Mouse (Mus musculus) lung, embryonic 16.5 days (tissue): ENCODE measurements at regions not wholly inside any gene's neighbourhood (a gene's known extent, or its start where the extent isn't known, plus 50 kb on each side); places are given as distances from the start of the nearest gene placed in this dataset.

Source experiments
- ATAC-seq: fragments of 200-750 bp; cut with Nextera tagmentation; 2 replicates; pipeline ENCODE4 v1.8.0; 2017; ENCODE audit warnings: low read depth, mild to moderate bottlenecking, moderate library complexity
- H3K27ac ChIP-seq: fragments of 300-500 bp; sonication (generic); 2 replicates; pipeline ENCODE4 v1.5.1; 2014; ENCODE audit warnings: mild to moderate bottlenecking, control low read depth, low read length
- H3K27me3 ChIP-seq: fragments of 300-500 bp; sonication (generic); 2 replicates; pipeline ENCODE4 v1.6.1; 2014; ENCODE audit warnings: low read depth, low read length, mixed read lengths; ENCODE audit not compliant: control insufficient read depth, insufficient read depth
- H3K36me3 ChIP-seq: fragments of 300-500 bp; sonication (generic); 2 replicates; pipeline ENCODE4 v1.6.1; 2014; ENCODE audit warnings: low read length; ENCODE audit not compliant: control insufficient read depth, insufficient read depth
- H3K4me1 ChIP-seq: fragments of 300-500 bp; sonication (generic); replicated peaks from 2 replicates; pipeline ENCODE4 v1.6.1; 2014; ENCODE audit warnings: low read length, mixed read lengths; ENCODE audit not compliant: control insufficient read depth, insufficient read depth
- H3K4me2 ChIP-seq: fragments of 300-500 bp; sonication (generic); 2 replicates; pipeline ENCODE4 v1.6.1; 2014; ENCODE audit warnings: low read depth, low read length, control low read depth
- H3K4me3 ChIP-seq: fragments of 300-500 bp; sonication (generic); 2 replicates; pipeline ENCODE4 v1.5.1; 2014; ENCODE audit warnings: mild to moderate bottlenecking, low read length, control low read depth
- H3K9ac ChIP-seq: fragments of 300-500 bp; sonication (generic); 2 replicates; pipeline ENCODE4 v1.6.1; 2014; ENCODE audit warnings: low read length, control low read depth
- H3K9me3 ChIP-seq: fragments of 300-500 bp; sonication (generic); 2 replicates; pipeline ENCODE4 v1.6.1; 2016; ENCODE audit warnings: low read length; ENCODE audit not compliant: control insufficient read depth
- WGBS: fragments of 180-500 bp; shearing (Covaris S2); extraction: QIAGEN DNeasy Blood & Tissue Kit; methylation state at CpG from one replicate; pipeline ENCODE4 v1.1.7; 2014; 5-methylcytosine and 5-hydroxymethylcytosine counted together

DNA sequence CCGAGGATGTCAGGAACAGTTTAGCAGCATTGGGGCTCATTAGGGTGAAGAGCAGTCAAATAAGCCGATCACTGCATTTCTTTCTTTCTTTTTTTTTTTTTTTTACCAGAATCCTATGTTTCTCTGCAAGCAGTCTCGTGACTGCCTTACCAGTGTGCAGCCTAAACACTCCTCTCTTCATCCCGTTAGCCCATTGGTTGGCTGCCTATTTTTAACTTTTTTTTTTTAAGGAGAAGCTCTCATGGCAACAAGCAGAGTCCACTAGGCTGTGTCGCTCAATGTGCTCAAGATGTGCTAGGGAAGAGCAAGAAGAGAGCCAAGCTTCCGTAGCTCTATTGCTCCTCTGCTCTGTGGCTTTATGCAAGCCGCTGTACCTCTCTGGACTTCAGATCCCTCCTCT is 112.7 kb upstream of the Gm26657 start:
- H3K9me3 ChIP-seq = no peaks in the 10 kb centered on the region
- no peak overlapping the region for H3K4me3 ChIP-seq
- H3K9ac ChIP-seq = no peak overlapping the region
- H3K4me2 ChIP-seq = no peak overlapping the region
- no peaks in the 10 kb centered on the region for H3K27me3 ChIP-seq
- no peaks in the 10 kb centered on the region for H3K36me3 ChIP-seq
- no peaks in the 10 kb centered on the region for H3K4me1 ChIP-seq
- WGBS = 61% methylated on average over 7 of the region's 7 CpGs
- ATAC-seq = no peak
- H3K27ac ChIP-seq = no peak overlapping the region

DNA sequence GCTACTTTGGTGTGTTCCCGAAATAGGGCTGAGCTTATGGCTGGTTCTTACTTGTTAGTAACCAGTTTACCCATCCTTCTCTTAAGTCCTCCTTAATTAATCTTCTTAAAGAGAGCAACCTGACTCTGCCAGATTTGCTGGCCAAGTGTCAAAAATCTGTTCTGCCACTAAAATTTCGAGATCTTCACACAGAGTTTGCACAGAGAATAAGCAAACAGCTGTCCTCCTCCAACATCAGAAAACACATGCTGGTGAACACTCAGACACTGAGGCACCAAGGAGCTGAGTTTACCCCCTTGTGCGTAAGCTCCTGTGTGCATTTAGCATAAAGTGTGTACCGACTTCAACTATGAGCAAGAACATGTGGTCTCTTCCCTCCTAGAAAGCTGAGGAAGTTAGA is 118.1 kb upstream of the Gm26657 start:
- ATAC-seq = no peak
- H3K4me3 ChIP-seq = no peak overlapping the region
- 71% methylated on average over 4 of the region's 4 CpGs for WGBS
- no peak overlapping the region for H3K27ac ChIP-seq
- H3K9ac ChIP-seq = no peak overlapping the region
- H3K4me2 ChIP-seq = no peak overlapping the region
- no peaks in the 10 kb centered on the region for H3K36me3 ChIP-seq
- H3K27me3 ChIP-seq = no peaks in the 10 kb centered on the region
- H3K9me3 ChIP-seq = 0 out of 2 replicates have a peak, but pooled peaks cover 3% of the 10 kb centered on the region
- no peaks in the 10 kb centered on the region for H3K4me1 ChIP-seq

DNA sequence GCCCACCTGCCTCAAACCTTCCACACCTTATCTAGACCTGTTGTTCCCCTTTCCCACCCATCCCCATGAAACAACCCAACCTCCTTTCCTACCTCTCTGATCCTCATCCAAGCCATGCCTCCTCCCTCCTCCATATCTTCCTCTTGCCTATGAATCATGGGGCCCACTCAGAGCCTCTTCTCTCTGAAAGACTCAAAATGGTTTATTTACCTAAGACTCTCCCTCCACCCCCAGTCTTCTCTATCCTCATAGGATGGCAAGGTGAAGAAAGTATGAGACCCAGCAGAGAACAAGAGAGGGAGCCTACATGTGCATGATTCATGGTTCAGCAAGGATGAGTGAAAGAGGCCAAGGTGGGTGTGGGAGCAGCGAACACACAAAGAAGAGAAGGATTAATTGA is 118.5 kb upstream of the Gm26657 start:
- no peak overlapping the region for H3K4me2 ChIP-seq
- ATAC-seq = no peak
- no peak overlapping the region for H3K27ac ChIP-seq
- 0 out of 2 replicates have a peak, but pooled peaks cover 3% of the 10 kb centered on the region for H3K9me3 ChIP-seq
- H3K4me1 ChIP-seq = no peaks in the 10 kb centered on the region
- H3K9ac ChIP-seq = no peak overlapping the region
- no peaks in the 10 kb centered on the region for H3K36me3 ChIP-seq
- WGBS = 88% methylated on average over 1 of the region's 1 CpGs
- no peaks in the 10 kb centered on the region for H3K27me3 ChIP-seq
- H3K4me3 ChIP-seq = no peak overlapping the region

DNA sequence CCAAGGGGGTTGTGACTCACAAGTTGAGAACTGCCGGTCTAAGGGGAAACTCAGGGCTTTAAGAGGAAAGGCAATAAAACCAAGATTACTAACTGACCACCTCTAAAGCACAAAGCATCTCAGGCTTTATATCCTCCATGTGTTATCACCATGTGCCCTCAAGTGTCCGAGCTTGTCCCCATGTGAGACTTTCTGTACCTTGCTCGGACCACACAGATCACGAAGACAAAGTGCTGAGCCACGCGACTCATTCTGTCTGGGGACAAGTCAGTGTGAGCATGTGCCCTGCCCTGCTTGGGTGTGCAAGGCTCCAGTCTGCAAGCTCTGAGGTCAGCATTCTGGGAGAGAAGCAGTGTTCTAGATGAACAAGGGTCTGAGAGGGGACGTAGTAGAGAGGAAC is 119.2 kb upstream of the Gm26657 start:
- Histone ChIP-seq H3K9me3 (0 out of 2 replicates have a peak, but pooled peaks cover 3% of the 10 kb centered on the region), H3K4me2 (no peak overlapping the region), H3K9ac (no peak overlapping the region), H3K36me3 (no peaks in the 10 kb centered on the region), H3K27ac (no peak overlapping the region), H3K4me3 (no peak overlapping the region), H3K27me3 (no peaks in the 10 kb centered on the region), H3K4me1 (no peaks in the 10 kb centered on the region)
- ATAC-seq = no peak
- WGBS = 90% methylated on average over 7 of the region's 7 CpGs

DNA sequence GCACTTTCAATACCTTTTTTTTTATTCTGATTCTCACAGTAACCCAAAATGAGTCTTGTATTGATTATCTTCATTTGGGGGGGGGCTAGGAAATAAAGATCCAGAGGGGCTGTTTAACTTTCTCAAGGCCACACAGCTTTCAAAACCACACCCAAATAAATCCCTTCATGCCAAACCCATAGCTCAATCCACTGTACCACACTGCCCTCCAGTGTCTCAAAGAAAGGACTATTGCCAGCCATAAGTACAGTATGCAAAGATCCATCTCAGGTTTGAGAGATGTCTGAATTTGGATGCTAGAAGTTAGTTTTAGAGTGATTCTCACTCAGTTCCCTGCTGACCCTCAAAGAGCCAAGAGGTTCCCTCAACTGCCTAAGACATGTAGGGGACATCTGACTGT is 120.1 kb upstream of the Gm26657 start:
- 0 out of 2 replicates have a peak, but pooled peaks cover 3% of the 10 kb centered on the region for H3K9me3 ChIP-seq
- no peaks in the 10 kb centered on the region for H3K36me3 ChIP-seq
- H3K9ac ChIP-seq = no peak overlapping the region
- H3K4me2 ChIP-seq = no peak overlapping the region
- no peak overlapping the region for H3K27ac ChIP-seq
- H3K4me3 ChIP-seq = no peak overlapping the region
- H3K4me1 ChIP-seq = no peaks in the 10 kb centered on the region
- ATAC-seq = no peak
- no peaks in the 10 kb centered on the region for H3K27me3 ChIP-seq

DNA sequence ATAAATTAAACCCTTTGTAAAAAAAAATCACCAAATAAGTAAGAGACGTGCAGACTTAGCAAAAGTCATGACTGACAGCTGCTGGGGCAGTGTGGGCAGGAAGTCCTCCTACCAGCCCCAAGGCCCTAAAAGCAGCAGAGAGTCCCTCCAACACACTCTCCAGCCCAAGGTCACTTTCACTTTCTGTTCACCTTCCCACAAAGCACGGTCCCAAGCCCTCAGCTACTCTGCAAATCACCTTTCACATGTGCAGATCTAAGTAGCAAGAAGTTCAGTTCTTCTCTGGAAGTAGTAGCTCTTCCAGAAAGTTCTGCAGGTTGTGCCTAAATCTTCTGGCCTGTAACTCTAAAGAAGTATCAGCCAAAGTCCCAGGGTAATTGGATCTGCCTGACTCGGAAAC is 120.8 kb upstream of the Gm26657 start:
- no peaks in the 10 kb centered on the region for H3K36me3 ChIP-seq
- H3K27me3 ChIP-seq = no peaks in the 10 kb centered on the region
- WGBS = 61% methylated on average over 3 of the region's 3 CpGs
- 0 out of 2 replicates have a peak, but pooled peaks cover 3% of the 10 kb centered on the region for H3K9me3 ChIP-seq
- H3K4me2 ChIP-seq = no peak overlapping the region; the same call in 1 of the 2 replicates
- H3K4me3 ChIP-seq = no peak overlapping the region
- no peak overlapping the region for H3K9ac ChIP-seq
- no peak for ATAC-seq
- H3K4me1 ChIP-seq = no peaks in the 10 kb centered on the region
- H3K27ac ChIP-seq = no peak overlapping the region

DNA sequence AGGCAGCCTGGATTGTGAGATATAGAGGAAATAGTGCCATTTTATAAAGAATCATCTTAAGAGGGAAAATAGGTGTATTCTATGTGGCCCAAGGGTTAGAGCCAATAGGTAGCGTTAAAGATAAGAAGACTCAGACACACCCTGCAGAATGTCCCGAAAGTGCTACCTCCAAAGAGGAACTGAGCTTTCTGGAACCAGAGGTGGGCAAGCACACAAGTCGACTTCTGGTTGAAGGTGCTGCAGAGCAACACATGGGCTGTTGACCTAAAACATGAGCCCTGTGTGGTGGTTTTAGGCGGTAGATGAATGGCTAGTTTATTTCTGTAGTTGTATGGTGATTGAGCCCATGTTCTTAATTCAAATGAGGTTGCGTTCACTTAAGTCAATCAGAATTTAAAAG is 121.4 kb upstream of the Gm26657 start:
- no peak for ATAC-seq
- Histone ChIP-seq H3K4me3 (no peak overlapping the region), H3K4me1 (no peaks in the 10 kb centered on the region), H3K9me3 (0 out of 2 replicates have a peak, but pooled peaks cover 3% of the 10 kb centered on the region), H3K27me3 (no peaks in the 10 kb centered on the region), H3K36me3 (no peaks in the 10 kb centered on the region), H3K9ac (no peak overlapping the region), H3K4me2 (no peak overlapping the region), H3K27ac (no peak overlapping the region)
- 84% methylated on average over 5 of the region's 5 CpGs for WGBS

DNA sequence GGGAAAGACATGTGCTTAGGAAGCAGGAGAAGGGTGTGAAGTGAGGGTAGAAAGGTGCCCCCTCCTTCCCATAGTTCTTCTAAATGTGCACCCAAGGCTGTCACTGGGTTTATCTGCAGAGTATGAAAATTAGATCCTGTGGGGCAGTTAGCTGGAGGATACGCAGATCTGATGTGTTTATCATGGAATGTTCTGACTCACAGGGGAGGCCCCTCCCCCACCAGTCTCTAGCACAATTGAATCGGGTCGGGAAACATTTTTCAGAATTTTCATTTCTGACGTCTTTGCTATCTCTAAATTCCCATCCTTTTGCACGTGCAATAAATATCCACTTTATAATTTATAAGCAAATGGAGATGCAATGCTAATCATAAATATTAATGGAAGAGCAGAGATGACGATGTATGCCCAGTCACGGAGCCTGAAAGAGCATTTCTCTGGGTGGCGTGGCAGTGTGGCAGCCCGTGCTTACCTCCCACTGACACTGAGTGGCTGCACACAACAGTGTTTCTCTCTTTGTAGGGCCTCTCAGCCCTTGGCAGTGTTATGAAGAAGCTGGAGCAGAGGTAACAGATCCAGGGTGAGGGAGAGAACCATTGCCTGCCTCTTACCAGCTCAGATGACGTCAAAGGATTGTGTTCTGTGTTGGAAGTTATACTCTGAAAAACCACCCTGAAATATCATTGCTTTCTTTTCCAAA is 122.1 kb upstream of the Gm26657 start:
- 0 out of 2 replicates have a peak, but pooled peaks cover 3% of the 10 kb centered on the region for H3K9me3 ChIP-seq
- H3K4me2 ChIP-seq = no peak overlapping the region
- H3K4me3 ChIP-seq = no peak overlapping the region
- H3K4me1 ChIP-seq = no peaks in the 10 kb centered on the region
- no peaks in the 10 kb centered on the region for H3K36me3 ChIP-seq
- H3K9ac ChIP-seq = no peak overlapping the region
- no peak overlapping the region for H3K27ac ChIP-seq
- H3K27me3 ChIP-seq = no peaks in the 10 kb centered on the region
- WGBS = 69% methylated on average over 10 of the region's 10 CpGs
- no peak for ATAC-seq

DNA sequence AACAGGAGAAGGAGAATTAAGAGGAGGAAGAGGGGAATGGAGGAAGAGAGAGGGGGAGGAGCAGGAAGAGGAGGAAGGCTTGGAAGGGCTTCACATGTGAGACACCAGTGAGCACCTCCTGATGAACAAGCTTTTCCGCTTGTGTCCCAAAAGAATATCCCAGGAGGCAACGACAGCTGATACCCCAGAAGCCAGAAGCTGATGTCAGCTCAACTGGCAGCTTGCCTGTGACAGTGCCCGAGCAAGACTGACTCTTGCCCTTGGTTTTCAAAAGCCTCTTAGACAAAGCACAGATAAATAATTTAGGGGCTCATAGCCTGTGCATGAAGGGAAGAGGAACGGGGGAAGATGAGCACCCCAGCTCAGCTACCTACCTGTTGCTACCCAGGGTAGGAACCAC is 127.5 kb upstream of the Gm26657 start:
- Histone ChIP-seq H3K27me3 (no peaks in the 10 kb centered on the region), H3K27ac (no peak overlapping the region), H3K4me3 (no peak overlapping the region), H3K4me2 (no peak overlapping the region), H3K36me3 (no peaks in the 10 kb centered on the region), H3K4me1 (no peaks in the 10 kb centered on the region), H3K9me3 (0 out of 2 replicates have a peak, but pooled peaks cover 3% of the 10 kb centered on the region), H3K9ac (no peak overlapping the region)
- WGBS = 58% methylated on average over 4 of the region's 4 CpGs
- ATAC-seq = no peak
